Mouse (Mus musculus) lung, postnatal 25 days (tissue): ENCODE measurements around the gene Col15a1.
A peak's percentile ranks its signal among the peaks of the same experiment; 100 is the strongest.

Experiments
- DNase-seq: peaks from one replicate; pipeline ENCODE4 v3.0.0; 2022; ENCODE audit warnings: low spot score

Gene Col15a1

DNA sequence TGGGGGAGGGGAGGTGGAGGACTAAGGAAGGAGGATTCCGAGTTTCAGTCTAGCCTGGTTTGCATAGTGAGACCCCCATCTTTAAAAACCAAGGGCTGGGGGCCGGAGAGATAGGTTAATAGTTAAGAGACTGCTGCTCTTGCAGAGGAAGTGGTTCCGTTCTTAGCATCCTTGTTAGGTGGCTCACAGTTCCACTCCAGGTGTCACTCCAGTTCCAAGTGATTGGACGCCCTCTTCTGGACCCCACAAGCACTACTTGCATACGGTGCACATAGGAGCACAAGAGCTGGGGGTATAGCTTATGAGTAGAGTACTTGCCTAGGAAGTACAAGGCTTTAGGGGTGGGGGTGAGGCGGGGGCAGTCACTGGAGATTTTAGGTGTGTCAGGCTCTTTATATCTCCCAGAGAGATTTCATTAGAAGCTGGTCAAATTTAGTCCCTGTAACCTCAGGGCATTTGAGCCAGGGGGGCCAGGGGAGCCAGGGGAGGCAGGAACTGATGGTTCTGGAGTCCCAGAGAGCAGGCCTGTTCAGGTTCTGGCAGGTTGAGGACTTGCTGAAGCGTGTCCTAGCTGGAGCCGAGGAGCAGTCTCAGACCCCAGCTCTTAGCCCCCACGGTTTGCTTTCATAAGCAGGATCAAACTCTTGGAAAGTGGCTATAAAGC lies 143.6 kb downstream of the Col15a1 start:
- peak; percentile 55 for DNase-seq

DNA sequence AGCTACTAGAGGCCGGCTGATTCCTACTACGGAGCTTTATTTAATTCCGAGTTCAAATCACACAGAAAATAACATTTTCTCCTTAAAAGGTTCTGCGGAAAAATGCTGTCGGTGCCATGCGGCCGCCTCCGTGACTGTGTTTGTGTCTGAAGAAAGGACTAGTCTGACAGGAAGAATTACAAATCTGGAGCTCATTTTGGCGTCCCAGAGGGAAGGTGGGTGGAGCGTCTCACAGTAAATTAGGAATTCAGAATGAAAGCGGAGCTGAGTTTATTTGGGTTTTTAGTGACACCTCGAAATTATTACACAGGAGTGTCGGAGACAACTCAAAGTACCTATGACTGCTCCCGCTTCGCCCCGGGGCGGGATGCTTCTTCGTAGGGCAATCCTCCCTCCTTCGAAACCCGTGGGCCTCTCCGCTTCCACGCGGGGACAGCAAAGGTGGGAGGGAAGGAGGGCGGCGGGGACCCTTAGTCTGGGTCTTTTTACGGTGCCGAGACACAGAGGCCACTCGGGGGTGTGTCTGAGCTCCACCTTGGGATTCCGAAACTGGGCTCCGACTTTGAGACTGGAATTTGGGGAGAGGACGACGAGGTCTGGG lies 144.2 kb downstream of the Col15a1 start:
- peak; percentile 42 for DNase-seq

- DNase-seq: peak; percentile 99
These were observed 144.9 kb downstream of the Col15a1 start, which contains the start of gene Tgfbr1 for GRCm38 (mm10) chr4:47352803-47353388. Gene Tgfbr1 (plus strand): TSS chr4:47353222.

GRCm38 (mm10) chr4:47353416-47354111 lies 145.6 kb downstream of the Col15a1 start:
- DNase-seq: peak; percentile 72

DNA sequence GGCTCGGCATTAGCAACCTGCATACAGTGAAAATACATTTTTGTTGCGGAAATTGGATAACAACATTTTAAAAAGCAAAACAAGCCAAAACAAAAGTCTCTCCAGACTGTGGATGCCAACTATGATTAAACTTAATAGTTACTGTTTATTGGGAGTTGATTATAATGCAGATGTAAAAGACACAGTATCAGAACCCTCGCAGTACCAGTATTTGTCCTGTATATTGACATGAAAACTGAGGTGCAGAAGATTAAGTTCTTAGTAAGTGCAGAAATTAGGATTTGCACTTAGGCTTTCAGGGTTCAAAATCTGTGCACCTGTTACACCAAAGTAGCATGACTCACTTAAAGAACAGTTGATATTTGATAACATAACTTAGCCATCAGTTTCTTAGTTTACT lies 146.3 kb downstream of the Col15a1 start:
- DNase-seq: no peak

GRCm38 (mm10) chr4:47362662-47363061 lies 154.7 kb downstream of the Col15a1 start:
- no peak for DNase-seq
